Mouse (Mus musculus) G1E (cell line): Measurements from ENCODE around the gene Uckl1.

Experiments
- CTCF ChIP-seq: IDR thresholded peaks from 2 replicates; pipeline ENCODE4 v1.5.1; 2012; ENCODE audit warnings: low read depth, low read length, inconsistent platforms, mixed read lengths
- GATA1 ChIP-seq: IDR thresholded peaks from 2 replicates; pipeline ENCODE4 v1.6.1; 2012; ENCODE audit warnings: borderline replicate concordance, low read length, inconsistent platforms, mixed read lengths
- GATA2 ChIP-seq: IDR thresholded peaks from 2 replicates; pipeline ENCODE4 v1.6.1; 2012; ENCODE audit warnings: low read depth, low read length, inconsistent platforms, borderline replicate concordance
- TAL1 ChIP-seq: conservative IDR thresholded peaks from 2 replicates; pipeline ENCODE4 v1.6.1; 2012; ENCODE audit warnings: low read depth, low read length, inconsistent platforms, mixed read lengths

- TF ChIP-seq GATA1 (no peak), CTCF (no peak), TAL1 (no peak), GATA2 (no peak)
Observed at GRCm38 (mm10) chr2:181582939-181583338, 1.8 kb downstream of the Uckl1 start.
